Mouse (Mus musculus): ENCODE results near the gene Acvr2b. TPM values are rescaled to one million over a fixed set of nuclear protein-coding genes. Genes with fewer than 3 reads are reported as not detected.
A peak's percentile ranks its signal among the peaks of the same experiment; 100 is the strongest.
"Not testable (repeated sequence)": the region's sequence is repeated elsewhere in the genome, so short reads cannot be mapped to it uniquely, and the experiment has no call there.

Acvr2b gene
- 10 to 100 TPM; 14.5 to 20.6 TPM for total RNA-seq (2021)
- long read RNA-seq, experiment 1, partial matches to known transcripts: 0 of 10 reads
- long read RNA-seq, experiment 1, other reads (novel, unspliced or antisense): 9 of 10 reads
- long read RNA-seq, experiment 2, partial matches to known transcripts: 2 of 20 reads
- long read RNA-seq, experiment 2, other reads (novel, unspliced or antisense): 13 of 20 reads

DNA sequence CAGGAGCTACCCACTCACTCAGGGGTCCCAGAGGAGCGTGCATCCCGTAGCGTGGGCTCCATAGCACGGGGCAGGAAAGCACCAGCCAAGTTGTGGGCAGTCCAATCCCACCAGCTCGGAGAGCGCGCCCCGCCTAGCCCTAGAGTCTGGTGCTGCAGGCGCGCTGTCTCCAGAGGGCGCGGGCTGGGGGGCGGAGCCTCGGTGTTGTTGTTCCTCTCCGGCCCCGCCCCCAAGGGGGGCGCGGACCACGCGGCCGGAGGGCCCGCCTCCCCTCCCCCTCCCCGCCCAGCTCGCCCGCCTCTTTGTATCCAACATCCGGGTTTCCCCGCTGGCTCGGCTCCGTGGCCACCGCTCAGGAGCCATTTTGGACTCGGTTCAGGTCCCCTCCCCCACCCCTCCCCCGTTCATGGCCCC, at the start of gene Acvr2b:
Acvr2b (plus strand) TSS at position 318 of the 414 bp plus-strand sequence.
- intact Hi-C loops (cut with DNase I): loop anchor here (2.0 kb wide), 2 partner anchors 25 to 45 kb away; partner anchors contain the start of gene Xylb
- Histone ChIP-seq H3K4me3 (peak within 1 kb of the TSS; percentile 95), H3K27ac (peak within 1 kb of the TSS; percentile 93)
- peak; percentile 97 for DNase-seq
- TF ChIP-seq CTCF (IDR thresholded peaks at IDR 0.05): peak; percentile 61

DNA sequence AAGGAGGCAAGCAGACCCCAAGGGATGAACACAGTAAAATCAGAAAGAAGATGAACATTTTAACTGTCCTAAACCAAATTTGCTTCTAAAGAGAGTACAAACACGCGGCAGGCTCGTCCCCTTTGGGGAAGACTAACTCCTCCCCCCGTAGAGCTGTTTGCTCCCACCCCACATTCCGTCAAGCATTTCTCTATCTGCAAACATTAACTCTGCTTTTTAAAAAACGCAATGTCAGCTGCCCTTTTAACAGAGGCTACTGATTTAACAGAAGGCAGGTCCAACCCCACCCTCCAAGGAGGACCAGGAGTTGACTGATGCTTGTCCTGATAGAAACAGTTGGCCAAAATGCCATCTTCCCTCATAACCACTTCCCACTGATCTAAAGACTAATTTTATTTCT, 48.0 kb upstream of the Acvr2b start:
- intact Hi-C loops (cut with DNase I): loop anchor here (5.0 kb wide), 3 partner anchors 112 to 247 kb away; partner anchors contain the start of genes Acaa1b and Gm47289
- H3K27ac ChIP-seq: no peak overlapping the region
- H3K4me3 ChIP-seq: no peak overlapping the region
- DNase-seq: no peak
- no peak for TF ChIP-seq CTCF (IDR thresholded peaks at IDR 0.05)

DNA sequence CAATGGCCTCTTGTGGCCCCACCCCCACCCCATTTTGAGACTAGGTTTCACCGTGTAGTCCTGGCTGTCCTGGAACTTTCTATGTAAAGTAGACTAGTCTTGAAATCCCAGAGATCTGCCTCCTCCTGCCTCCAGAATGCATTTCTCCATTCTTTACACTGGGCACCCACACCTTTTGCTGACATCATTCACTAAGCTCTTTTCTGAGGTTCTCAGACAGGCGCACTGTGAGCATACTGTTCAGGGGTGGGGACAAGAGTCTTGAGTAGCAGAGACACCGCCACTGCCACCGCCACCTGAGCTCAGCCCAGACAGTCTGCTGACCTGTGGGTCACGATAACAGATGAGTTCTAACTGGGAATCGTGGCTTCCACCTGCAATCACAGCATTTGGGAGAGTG, 46.0 kb upstream of the Acvr2b start:
- Histone ChIP-seq H3K27ac (no peak overlapping the region), H3K4me3 (no peak overlapping the region)
- TF ChIP-seq CTCF (IDR thresholded peaks at IDR 0.05): no peak
- intact Hi-C loops (cut with DNase I): loop anchor here (2.0 kb wide), 1 partner anchor 45 kb away; no protein-coding TSS in a partner anchor
- DNase-seq: no peak

DNA sequence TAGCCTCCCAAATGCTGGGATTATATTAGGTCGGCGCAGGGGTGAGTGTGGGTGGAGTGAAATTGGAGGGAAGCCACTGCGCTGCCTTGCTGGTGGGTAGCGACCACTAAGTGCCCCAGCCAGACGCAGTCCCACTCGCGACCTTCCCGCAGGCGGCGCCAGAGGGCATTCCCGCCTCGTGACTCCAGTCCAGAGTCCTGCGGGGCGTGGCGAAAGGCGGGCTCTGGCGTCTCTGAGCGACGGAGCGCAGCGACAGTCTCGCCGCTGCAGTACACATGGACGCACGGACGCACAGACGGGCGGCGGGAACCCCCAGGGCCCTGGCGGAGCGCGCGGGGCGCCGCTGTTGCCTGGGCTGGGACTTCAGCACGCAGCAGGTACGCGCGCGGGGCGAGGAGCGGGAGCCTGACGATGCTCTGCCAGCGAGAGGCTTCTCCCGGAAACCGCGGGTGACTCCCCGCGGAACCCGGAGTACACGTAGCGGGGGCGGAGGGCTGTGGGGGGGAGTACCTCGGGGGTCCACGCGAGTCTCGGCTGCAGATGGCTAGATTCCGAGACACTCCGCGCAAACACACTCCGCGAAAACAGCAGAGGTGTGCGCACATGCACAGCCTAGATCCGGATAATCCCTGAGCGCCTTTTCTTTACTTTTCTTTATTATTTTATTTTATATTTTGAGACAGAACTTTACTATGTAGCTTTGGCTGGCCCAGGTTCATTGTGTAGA, 44.4 kb upstream of the Acvr2b start, which contains the start of gene Xylb:
Xylb (plus strand) TSS at position 51 of the 727 bp plus-strand sequence.
- Histone ChIP-seq H3K4me3 (peak within 1 kb of the TSS; percentile 74), H3K27ac (peak within 1 kb of the TSS; percentile 66)
- intact Hi-C loops (cut with DNase I): loop anchor here (1.0 to 2.0 kb wide), 2 partner anchors 43 to 73 kb away; no protein-coding TSS in a partner anchor
- DNase-seq: peak; percentile 95
- TF ChIP-seq CTCF (IDR thresholded peaks at IDR 0.05): peak; percentile 86

DNA sequence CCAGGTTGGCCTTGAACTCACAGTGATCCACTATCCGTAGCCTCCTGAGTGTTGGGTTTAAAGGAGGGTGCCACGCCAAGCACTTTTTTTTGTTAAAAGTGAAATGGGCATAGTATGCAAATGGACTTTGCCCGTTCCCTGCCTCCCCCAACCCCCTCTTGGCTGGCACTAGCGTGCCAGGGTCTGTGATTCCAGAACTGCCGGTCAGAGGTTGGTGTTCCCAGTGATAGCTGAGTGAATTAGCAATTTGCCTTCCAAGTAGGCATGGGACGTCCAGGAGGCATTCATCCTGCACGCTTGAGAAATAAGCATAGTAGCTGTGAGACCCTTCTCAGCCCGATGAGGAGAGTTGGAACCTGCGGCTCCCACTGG, 43.9 kb upstream of the Acvr2b start:
- Histone ChIP-seq H3K27ac (no peak overlapping the region), H3K4me3 (peak overlapping the region; percentile 74)
- DNase-seq: no peak
- TF ChIP-seq CTCF (IDR thresholded peaks at IDR 0.05): no peak
- intact Hi-C loops (cut with DNase I): no loop called here

DNA sequence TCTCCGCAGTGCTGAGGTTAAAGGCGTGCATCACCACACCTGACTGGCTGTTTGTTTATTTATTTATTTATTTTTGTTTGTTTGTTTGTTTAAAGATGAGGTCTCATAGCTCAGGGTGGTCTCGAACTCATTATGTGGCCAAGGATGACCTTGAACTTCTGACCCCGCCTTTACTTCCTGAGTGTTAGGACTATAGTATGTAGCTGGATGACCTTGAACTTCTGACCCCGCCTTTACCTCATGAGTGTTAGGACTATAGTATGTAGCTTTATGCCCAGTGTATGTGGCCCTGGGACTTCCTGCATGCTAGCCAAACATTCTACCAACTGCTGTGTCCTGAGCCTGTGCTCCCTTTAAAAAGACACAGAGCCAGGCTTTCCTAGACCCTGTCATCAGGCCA, 40.5 kb upstream of the Acvr2b start:
- intact Hi-C loops (cut with DNase I): no loop called here
- TF ChIP-seq CTCF (IDR thresholded peaks at IDR 0.05): no peak
- no peak overlapping the region for H3K27ac ChIP-seq
- no peak overlapping the region for H3K4me3 ChIP-seq
- no peak for DNase-seq

DNA sequence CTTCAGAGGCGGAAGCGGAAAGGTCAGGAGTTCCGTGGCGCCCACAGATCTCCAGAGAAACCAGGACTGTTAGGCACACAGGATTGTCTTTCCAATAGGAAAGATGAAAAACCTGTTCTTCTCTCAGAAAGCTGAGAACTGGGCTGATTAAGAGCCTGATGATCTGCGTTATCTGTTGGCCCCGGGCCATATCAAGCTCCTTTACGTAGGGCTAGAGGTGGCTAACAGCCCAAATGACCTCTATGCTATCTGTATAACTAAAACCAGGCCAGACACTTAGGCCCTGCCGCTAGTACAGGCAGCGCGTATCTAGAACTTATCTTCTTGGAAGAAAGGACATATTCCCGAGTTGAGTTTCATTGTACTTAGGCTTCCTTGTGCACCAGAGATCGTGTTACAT, 38.7 kb upstream of the Acvr2b start:
- intact Hi-C loops (cut with DNase I): no loop called here
- H3K27ac ChIP-seq: no peak overlapping the region
- no peak overlapping the region for H3K4me3 ChIP-seq
- no peak for DNase-seq
- TF ChIP-seq CTCF (IDR thresholded peaks at IDR 0.05): no peak

DNA sequence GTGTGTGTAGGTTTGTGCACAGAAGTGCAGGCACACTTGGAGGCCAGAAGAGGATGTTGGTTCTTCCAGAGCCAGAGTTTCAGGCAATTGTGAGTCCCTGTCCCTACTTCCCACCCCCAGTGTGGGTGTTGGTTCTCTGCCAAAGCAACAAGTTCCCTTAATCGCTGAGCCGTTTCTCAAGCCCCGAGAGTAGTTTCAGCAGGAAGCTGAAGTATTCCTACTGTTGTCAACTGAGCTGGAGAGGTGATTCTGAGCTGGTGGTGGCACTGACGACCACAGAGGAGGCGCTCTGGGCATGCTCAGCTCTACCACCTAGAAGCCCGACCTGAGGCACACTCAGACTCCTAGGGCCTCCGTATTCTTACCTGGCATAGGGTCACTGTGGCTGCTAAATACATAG, 36.6 kb upstream of the Acvr2b start, which contains the start of gene Slc22a14:
Slc22a14 (minus strand) TSS at position 270 of the 400 bp plus-strand sequence.
- Histone ChIP-seq H3K4me3 (no peak within 1 kb of the TSS), H3K27ac (no peak within 1 kb of the TSS)
- no peak for TF ChIP-seq CTCF (IDR thresholded peaks at IDR 0.05)
- no peak for DNase-seq
- intact Hi-C loops (cut with DNase I): no loop called here

DNA sequence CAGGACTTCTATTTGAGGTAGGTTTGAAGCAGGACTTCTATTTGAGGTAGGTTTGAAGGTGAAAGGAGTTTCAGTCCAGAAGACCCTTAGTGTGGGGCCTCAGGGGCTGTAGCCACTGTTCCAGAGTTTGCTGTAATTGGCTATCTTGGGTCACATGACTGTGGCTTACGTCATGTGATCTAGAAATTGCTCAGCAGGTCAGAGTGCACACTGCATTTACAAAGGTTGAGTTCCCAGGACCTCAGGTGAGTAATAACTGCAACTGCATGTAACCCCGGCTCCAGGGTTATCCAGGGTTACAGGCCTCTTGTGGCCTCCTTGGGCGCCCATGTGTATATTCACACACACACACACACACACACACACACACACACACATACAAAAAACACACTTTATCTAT, 33.6 kb upstream of the Acvr2b start:
- no peak for TF ChIP-seq CTCF (IDR thresholded peaks at IDR 0.05)
- intact Hi-C loops (cut with DNase I): no loop called here
- Histone ChIP-seq H3K4me3 (no peak overlapping the region), H3K27ac (no peak overlapping the region)
- no peak for DNase-seq

DNA sequence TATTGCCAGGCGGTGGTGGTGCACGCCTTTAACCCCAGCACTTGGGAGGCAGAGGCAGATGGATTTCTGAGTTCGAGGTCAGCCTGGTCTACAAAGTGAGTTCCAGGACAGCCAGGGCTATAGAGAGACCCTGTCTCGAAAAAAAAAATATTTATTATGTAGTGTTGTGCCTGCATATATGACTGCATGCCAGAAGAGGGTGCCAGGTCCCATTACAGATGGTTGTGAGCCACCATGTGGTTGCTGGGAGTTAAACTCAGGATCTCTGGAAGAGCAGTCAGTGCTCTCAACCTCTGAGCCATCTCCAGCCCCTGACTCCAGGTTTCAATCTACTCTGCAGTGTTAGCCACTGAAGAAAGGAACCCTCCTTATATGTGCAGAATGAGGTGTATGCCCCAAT, 31.1 kb upstream of the Acvr2b start:
- DNase-seq; H3K4me3 ChIP-seq; H3K27ac ChIP-seq; intact Hi-C loops (cut with DNase I): not testable (repeated sequence)

DNA sequence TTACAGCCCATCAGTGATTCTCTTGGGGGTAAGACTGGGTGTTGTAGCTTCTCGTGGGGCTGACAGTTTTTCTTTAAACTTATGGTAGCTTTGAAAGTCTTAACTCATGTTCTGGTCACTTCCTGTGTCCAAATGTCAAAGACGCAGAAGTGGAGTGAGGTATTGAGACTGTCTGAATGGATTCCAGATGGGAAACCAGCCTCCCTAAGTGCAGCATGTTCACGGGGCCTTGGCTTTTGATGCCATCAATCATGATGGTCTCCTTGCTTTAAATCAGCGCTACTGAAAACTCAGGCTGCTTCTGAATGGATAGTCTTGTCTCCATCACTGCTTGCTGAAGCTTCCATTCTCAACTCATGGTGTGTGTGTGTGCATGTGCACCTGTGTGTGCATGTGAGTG, 30.7 kb upstream of the Acvr2b start:
- TF ChIP-seq CTCF (IDR thresholded peaks at IDR 0.05): no peak
- Histone ChIP-seq H3K27ac (no peak overlapping the region), H3K4me3 (no peak overlapping the region)
- no peak for DNase-seq
- intact Hi-C loops (cut with DNase I): no loop called here

DNA sequence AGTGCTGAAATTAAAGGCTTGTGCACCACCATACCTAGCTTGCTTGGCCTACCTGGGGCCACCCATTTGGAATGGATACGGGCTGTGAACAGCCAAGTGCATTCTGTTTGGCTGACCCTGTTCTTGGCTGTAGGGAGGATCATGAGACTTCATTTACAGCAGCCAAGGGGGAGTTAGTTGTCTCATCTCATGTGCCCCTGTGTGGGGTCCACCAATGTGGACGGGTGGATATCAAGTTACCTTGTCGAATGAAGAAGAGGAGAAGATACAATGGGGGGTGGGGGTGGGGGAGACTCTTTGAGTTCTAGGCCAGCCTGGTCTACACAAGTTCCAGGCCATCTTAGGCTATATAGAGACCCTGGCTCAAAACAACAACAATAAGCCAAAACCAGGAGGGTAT, 26.9 kb upstream of the Acvr2b start:
- Histone ChIP-seq H3K4me3 (no peak overlapping the region), H3K27ac (no peak overlapping the region)
- intact Hi-C loops (cut with DNase I): no loop called here
- TF ChIP-seq CTCF (IDR thresholded peaks at IDR 0.05): no peak
- no peak for DNase-seq

DNA sequence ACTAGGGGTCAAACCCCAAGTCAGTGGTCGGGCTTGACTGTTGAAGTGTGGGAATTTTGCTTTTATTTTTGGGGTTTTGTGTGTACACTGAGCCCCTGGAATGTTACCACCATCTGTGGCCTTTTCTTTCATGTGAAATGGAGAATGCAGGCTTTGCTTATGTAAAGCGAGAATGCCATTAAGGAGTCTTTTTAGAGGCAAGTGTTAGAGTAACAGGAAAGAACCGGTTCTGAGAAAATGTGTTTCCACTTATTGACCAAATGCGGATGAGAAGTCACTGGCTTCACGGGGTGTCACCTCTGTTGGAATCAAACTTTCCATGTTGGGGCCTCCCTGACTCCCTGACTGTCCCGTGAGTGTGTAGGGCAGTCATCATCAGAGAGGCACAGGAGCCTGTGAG, 26.4 kb upstream of the Acvr2b start:
- TF ChIP-seq CTCF (IDR thresholded peaks at IDR 0.05): no peak
- no peak for DNase-seq
- Histone ChIP-seq H3K27ac (no peak overlapping the region), H3K4me3 (no peak overlapping the region)
- intact Hi-C loops (cut with DNase I): no loop called here
